Mouse (Mus musculus) liver, embryonic 15.5 days (tissue): ENCODE measurements around the gene Tom1l2. TPM values are rescaled to one million over a fixed set of nuclear protein-coding genes. Genes with fewer than 3 reads are reported as not detected.

Experiments used
- ATAC-seq: fragments of 200-750 bp; cut with Nextera tagmentation; 2 replicates; pipeline ENCODE4 v1.8.0; 2017; ENCODE audit warnings: moderate number of reproducible peaks, mild to moderate bottlenecking, moderate library complexity; ENCODE audit not compliant: insufficient read depth
- H3K27ac ChIP-seq: fragments of 300-500 bp; sonication (generic); replicated peaks from 2 replicates; pipeline ENCODE4 v1.5.1; 2015; ENCODE audit warnings: mild to moderate bottlenecking, inconsistent platforms
- H3K27me3 ChIP-seq: fragments of 300-500 bp; sonication (generic); 2 replicates; pipeline ENCODE4 v1.6.1; 2015; ENCODE audit warnings: mild to moderate bottlenecking, inconsistent platforms
- H3K36me3 ChIP-seq: fragments of 300-500 bp; sonication (generic); replicated peaks from 2 replicates; pipeline ENCODE4 v1.6.1; 2015; ENCODE audit warnings: moderate library complexity, mild to moderate bottlenecking, inconsistent platforms
- H3K4me1 ChIP-seq: fragments of 300-500 bp; sonication (generic); replicated peaks from 2 replicates; pipeline ENCODE4 v1.6.1; 2015; ENCODE audit warnings: inconsistent platforms
- H3K4me2 ChIP-seq: fragments of 300-500 bp; sonication (generic); 2 replicates; pipeline ENCODE4 v1.6.1; 2015; ENCODE audit warnings: moderate library complexity, mild to moderate bottlenecking, inconsistent platforms
- H3K4me3 ChIP-seq: fragments of 300-500 bp; sonication (generic); replicated peaks from 2 replicates; pipeline ENCODE4 v1.5.1; 2015; ENCODE audit warnings: mild to moderate bottlenecking, inconsistent platforms
- H3K9ac ChIP-seq: fragments of 300-500 bp; sonication (generic); 2 replicates; pipeline ENCODE4 v1.6.1; 2015; ENCODE audit warnings: moderate library complexity, mild to moderate bottlenecking, inconsistent platforms
- H3K9me3 ChIP-seq: fragments of 300-500 bp; sonication (generic); replicated peaks from 2 replicates; pipeline ENCODE4 v1.6.1; 2016; ENCODE audit warnings: inconsistent platforms
- WGBS: fragments of 180-500 bp; shearing (Covaris S2); methylation state at CpG from one replicate; pipeline ENCODE4 v1.1.7; 2015; ENCODE audit warnings: mixed read lengths; ENCODE audit not compliant: insufficient replicate concordance; 5-methylcytosine and 5-hydroxymethylcytosine counted together
- polyA plus RNA-seq: library from polyadenylated mRNA; unstranded; fragments of >200 nt; fragmentation: Nextera tagmentation; extraction: Ambion mirVana; gene quantifications from 2 replicates; pipeline ENCODE4 v1.2.1, GENCODE M21; 2015

Tom1l2 gene
- polyA plus RNA-seq, 1 experiment from 2014 or later = 5.3 TPM

DNA sequence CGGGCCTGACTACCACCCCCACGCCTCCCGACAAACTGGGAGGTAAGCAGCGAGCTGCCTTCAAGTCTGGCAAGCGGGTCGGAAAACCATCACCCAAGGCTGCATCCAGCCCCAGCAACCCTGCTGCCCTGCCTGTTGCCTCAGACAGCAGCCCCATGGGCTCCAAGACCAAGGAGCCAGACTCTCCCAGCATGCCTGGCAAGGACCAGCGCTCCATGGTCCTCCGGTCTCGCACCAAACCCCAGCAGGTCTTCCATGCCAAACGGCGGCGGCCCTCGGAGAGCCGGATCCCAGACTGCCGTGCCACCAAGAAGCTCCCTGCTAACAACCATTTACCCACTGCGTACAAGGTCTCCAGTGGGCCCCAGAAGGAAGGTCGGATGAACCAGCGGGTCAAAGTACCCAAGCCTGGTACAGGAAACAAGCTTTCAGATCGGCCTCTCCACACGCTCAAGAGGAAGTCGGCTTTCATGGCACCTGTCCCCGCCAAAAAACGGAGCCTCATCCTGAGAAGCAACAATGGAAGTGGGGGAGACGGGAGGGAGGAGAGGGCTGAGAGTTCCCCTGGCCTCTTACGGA is 164.3 kb downstream of the Tom1l2 start:
- H3K9ac ChIP-seq = no peak overlapping the region
- no peaks in the 10 kb centered on the region for H3K27me3 ChIP-seq
- H3K9me3 ChIP-seq = no peaks in the 10 kb centered on the region
- H3K4me1 ChIP-seq = peaks cover 35% of the 10 kb centered on the region
- WGBS = 81% methylated on average over 25 of the region's 25 CpGs
- no peak for ATAC-seq
- no peak overlapping the region for H3K4me2 ChIP-seq
- peaks cover 52% of the 10 kb centered on the region for H3K36me3 ChIP-seq
- no peak overlapping the region for H3K27ac ChIP-seq
- no peak overlapping the region for H3K4me3 ChIP-seq

DNA sequence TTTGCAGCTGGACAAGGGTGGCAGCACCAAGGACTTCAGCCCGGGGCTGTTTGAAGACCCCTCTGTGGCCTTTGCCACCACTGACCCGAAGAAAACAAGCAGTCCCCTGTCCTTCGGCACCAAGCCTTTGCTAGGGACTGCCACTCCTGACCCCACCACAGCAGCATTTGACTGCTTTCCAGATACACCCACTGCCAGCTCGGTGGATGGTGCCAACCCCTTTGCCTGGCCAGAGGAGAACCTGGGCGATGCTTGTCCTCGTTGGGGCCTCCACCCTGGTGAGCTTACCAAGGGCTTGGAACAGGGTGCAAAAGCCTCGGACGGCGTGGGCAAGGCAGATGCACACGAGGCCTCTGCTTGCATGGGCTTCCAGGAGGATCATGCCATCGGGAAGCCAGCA is 165.6 kb downstream of the Tom1l2 start:
- no peak overlapping the region for H3K9ac ChIP-seq
- peaks cover 52% of the 10 kb centered on the region for H3K36me3 ChIP-seq
- H3K4me1 ChIP-seq = peaks cover 44% of the 10 kb centered on the region
- H3K4me2 ChIP-seq = no peak overlapping the region
- no peaks in the 10 kb centered on the region for H3K27me3 ChIP-seq
- no peak overlapping the region for H3K4me3 ChIP-seq
- no peak overlapping the region for H3K27ac ChIP-seq
- no peak for ATAC-seq
- no peaks in the 10 kb centered on the region for H3K9me3 ChIP-seq
- WGBS = 80% methylated on average over 11 of the region's 11 CpGs

DNA sequence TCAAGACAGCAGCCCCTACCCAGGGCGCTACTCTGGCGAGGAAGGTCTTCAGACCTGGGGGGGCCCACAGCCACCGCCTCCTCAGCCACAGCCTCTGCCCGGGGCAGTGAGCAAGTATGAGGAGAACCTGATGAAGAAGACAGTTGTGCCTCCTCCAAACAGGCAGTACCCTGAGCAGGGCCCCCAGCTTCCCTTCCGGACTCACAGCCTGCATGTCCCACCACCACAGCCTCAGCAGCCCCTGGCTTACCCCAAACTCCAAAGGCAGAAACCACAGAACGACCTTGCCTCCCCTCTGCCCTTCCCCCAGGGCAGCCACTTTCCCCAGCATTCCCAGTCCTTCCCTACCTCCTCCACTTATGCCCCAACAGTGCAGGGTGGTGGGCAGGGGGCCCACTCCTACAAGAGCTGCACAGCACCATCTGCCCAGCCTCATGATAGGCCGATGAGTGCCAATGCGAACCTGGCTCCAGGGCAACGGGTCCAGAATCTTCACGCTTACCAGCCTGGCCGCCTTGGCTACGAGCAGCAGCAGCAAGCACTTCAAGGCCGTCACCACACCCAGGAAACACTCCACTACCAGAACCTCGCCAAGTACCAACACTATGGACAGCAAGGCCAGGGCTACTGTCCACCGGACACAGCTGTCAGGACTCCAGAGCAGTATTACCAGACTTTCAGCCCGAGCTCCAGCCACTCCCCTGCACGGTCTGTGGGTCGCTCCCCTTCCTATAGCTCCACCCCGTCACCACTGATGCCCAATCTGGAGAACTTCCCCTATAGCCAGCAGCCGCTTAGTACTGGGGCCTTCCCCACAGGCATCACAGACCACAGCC is 167.1 kb downstream of the Tom1l2 start:
- Histone ChIP-seq H3K27me3 (no peaks in the 10 kb centered on the region), H3K9me3 (no peaks in the 10 kb centered on the region), H3K4me1 (peaks cover 57% of the 10 kb centered on the region), H3K9ac (no peak overlapping the region), H3K36me3 (peaks cover 50% of the 10 kb centered on the region), H3K4me3 (0 out of 2 replicates have a peak overlapping the region, but pooled peaks have one; percentile 5), H3K4me2 (peak overlapping the region; percentile 41), H3K27ac (no peak overlapping the region)
- ATAC-seq = peak; percentile 26; the same call in 1 of the 2 replicates
- WGBS = 47% methylated on average over 20 of the region's 20 CpGs

DNA sequence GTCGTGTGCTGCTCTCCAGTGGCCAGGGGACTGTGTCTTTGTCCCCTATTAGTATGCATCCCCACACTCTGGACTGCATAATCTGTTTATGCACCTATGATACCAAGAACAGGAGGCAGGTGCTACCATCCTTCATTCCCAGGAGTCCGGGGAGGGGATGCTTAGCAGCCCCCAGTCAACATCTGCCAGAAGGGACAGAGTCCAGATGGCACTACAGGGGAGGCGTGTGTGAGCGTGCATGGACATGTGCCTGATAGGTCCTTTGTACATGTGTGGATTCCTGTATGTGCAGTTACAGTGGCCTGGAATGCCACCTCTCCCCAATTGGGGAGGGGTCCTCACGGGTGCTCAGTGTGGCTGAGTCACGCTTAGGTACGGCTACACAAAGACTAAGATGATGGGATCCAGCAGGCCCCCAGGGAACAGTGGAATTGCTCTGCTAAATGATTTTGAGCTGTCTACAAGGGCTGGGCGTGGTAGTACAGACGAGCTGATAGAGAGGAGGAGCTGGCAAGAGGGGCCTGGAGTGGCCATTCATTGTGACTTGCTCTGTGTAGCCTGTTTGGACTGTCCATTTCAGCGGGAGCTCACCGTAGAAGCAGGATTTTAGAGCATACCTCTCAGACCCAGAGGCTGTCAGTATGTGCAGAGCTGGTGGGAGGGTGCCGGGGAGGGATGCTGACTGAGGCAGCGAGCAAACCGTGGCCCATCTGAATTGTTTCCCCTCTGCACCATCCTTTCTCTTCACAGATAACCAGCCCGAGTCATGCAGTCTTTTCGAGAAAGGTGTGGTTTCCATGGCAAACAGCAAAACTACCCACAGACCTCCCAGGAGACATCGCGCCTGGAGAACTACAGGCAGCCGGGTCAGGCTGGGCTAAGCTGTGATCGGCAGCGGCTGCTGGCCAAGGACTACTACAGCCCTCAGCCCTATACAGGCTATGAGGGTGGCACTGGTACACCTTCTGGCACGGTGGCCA is 168.1 kb downstream of the Tom1l2 start:
- Histone ChIP-seq H3K4me1 (peaks cover 66% of the 10 kb centered on the region), H3K4me2 (peak overlapping the region; percentile 41)
- WGBS = 30% methylated on average over 22 of the region's 22 CpGs

DNA sequence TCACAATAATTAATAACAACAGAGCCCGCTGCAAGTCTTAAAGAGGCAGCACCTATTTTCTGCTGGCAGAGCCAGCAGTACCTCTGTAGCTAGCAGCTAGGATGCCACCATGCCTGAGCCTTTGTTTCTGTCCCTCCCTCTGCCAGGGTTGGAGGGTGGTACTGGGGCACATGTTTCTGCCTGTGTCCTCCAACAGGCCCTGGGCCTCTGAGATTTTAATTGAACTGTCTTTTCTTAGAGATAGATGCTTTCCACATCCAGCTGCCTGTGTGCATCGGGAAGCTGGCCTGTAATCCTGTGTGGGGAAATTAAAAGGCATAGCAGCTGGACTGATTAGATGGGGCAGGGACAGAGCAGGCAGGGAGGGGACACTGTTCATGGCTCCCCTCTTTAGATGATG is 170.0 kb downstream of the Tom1l2 start:
- no peak for ATAC-seq
- Histone ChIP-seq H3K36me3 (peaks cover 22% of the 10 kb centered on the region), H3K27me3 (peaks cover 2% of the 10 kb centered on the region), H3K27ac (no peak overlapping the region), H3K9me3 (no peaks in the 10 kb centered on the region), H3K4me3 (no peak overlapping the region), H3K4me1 (peaks cover 81% of the 10 kb centered on the region), H3K9ac (no peak overlapping the region), H3K4me2 (no peak overlapping the region)
- WGBS = 56% methylated on average over 2 of the region's 2 CpGs

More for the DNA sequence above, 168.1 kb downstream of the Tom1l2 start:
- Histone ChIP-seq H3K27me3 (no peaks in the 10 kb centered on the region), H3K36me3 (peaks cover 41% of the 10 kb centered on the region), H3K9me3 (no peaks in the 10 kb centered on the region), H3K9ac (peak overlapping the region; percentile 6; the same call in 1 of the 2 replicates), H3K4me3 (no peak overlapping the region), H3K27ac (no peak overlapping the region)
- no peak for ATAC-seq

DNA sequence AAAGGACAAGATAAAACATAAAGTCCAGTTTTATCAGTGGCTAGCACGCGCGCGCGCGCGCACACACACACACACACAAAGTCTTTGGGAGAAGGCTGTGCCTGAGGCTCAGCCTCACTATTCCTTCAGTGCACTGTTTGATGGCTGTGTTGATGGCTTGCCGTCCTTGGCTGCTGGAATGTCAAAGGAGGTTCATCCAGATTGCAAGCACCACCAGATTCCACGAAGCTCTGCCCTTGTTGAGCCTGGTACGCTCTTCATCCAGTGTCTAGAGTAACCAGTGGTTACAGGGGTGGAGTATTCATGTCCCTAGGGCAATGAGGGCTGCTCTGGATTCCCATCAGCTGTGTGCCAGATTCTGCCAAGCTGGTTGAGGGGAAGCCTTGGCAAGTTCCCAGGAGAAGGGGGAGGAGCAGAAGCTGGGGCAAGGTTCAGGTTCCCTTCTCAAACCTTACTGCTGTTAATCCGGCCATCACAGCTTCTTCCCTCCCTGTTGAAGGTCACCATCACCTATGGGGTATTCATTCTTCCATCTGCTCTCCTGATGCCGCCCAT is 170.5 kb downstream of the Tom1l2 start:
- Histone ChIP-seq H3K27ac (no peak overlapping the region), H3K9me3 (no peaks in the 10 kb centered on the region), H3K27me3 (peaks cover 7% of the 10 kb centered on the region), H3K4me1 (peaks cover 87% of the 10 kb centered on the region), H3K9ac (no peak overlapping the region), H3K4me2 (no peak overlapping the region), H3K36me3 (peaks cover 17% of the 10 kb centered on the region), H3K4me3 (no peak overlapping the region)
- WGBS = 73% methylated on average over 12 of the region's 12 CpGs
- no peak for ATAC-seq

DNA sequence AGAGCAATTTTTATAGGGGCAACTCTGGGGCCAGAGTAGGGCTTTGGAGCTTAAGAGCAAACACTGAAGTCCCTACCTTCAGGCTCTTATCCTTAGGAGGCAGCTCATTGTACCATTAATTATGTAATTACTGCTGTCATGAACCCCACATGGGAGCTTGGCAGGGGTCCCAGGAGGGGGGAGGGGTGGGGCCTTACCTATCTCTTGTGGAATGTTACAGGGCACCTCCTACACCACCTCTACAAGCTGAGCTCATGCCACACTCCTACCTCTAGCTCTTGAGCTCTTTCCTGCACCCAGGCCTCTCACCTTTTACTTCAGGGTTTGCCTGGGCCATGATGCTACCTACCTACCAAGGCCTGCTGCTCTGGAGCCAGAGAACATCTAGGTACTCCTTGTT is 174.2 kb downstream of the Tom1l2 start:
- no peak overlapping the region for H3K27ac ChIP-seq
- H3K9me3 ChIP-seq = no peaks in the 10 kb centered on the region
- no peaks in the 10 kb centered on the region for H3K36me3 ChIP-seq
- H3K4me2 ChIP-seq = no peak overlapping the region
- ATAC-seq = no peak
- H3K9ac ChIP-seq = no peak overlapping the region
- no peak overlapping the region for H3K4me3 ChIP-seq
- H3K4me1 ChIP-seq = peaks cover 92% of the 10 kb centered on the region
- peaks cover 29% of the 10 kb centered on the region for H3K27me3 ChIP-seq

DNA sequence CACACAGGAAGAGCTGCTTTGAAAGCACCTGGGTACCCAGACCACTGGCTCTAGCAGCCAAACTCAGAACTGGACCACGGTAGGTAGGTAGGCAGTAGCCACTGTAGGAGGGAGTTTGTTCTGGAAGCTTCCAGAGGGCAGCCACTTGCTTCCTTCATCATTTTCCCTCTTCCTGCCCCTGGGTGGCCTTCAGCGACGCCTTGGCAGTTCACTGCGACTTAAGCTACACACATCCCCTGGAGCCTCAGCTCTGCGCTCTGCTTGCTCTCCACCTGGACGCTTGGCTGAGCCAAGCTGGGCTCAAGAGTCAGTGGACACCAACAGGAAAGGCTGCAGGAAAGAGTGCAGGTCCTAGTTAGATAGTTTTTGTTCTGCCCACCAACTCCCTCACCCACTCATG is 174.7 kb downstream of the Tom1l2 start:
- peak overlapping the region; percentile 99; the same call in 1 of the 2 replicates for H3K4me2 ChIP-seq

DNA sequence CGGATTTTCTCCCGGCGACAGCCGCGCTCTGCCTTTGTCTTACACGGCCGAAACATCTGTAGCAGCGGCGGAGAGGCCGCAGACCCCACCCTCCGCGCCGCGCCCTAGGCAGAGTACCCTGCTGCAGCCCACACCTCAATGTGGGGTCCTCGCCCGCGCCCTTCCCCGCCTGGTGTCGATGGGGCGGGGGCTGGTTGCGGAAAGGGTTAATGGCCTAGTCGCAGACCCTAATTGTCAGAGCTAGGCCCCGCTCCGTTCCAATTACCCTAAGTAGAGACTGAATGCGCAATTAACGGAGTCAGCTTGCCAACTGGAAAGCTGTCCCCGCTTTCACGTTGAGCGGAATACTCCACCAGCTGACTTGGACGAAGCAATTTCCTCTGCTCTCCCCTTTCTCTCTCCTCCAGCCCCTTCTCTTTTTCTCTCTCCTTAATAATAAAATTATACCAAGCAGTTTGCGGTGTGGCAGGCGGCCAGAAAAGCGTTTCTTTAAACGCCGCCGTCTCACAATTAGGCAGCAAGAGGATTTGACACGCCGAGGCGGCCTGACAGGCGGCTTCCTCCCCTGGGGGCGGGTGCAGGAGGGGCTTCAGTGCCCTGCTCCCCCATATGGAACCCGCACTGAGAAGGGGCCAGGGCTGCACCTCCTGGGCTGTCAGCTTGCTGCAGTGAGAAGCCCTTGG is 175.6 kb downstream of the Tom1l2 start:
- Histone ChIP-seq H3K4me1 (peaks cover 91% of the 10 kb centered on the region), H3K36me3 (no peaks in the 10 kb centered on the region), H3K27ac (no peak overlapping the region), H3K4me2 (peak overlapping the region; percentile 99), H3K27me3 (peaks cover 29% of the 10 kb centered on the region), H3K9ac (peak overlapping the region; percentile 63; the same call in 1 of the 2 replicates), H3K4me3 (peak overlapping the region; percentile 66), H3K9me3 (no peaks in the 10 kb centered on the region)
- WGBS = 5% methylated on average over 42 of the region's 42 CpGs
- ATAC-seq = no peak

More for the DNA sequence above, 174.7 kb downstream of the Tom1l2 start:
- no peak overlapping the region for H3K4me3 ChIP-seq
- WGBS = 77% methylated on average over 6 of the region's 6 CpGs
- no peaks in the 10 kb centered on the region for H3K36me3 ChIP-seq
- H3K27ac ChIP-seq = no peak overlapping the region
- H3K27me3 ChIP-seq = peaks cover 29% of the 10 kb centered on the region
- ATAC-seq = no peak
- H3K4me1 ChIP-seq = peaks cover 92% of the 10 kb centered on the region
- H3K9me3 ChIP-seq = no peaks in the 10 kb centered on the region
- H3K9ac ChIP-seq = no peak overlapping the region
